Mouse (Mus musculus) C2C12 (cell line): ENCODE measurements around the gene Mtmr12.

Source experiments
- CTCF ChIP-seq: IDR thresholded peaks from one replicate; pipeline ENCODE4 v1.5.1; 2011; ENCODE audit not compliant: control insufficient read depth, insufficient read depth, insufficient read length
- MAX ChIP-seq: IDR thresholded peaks from one replicate; pipeline ENCODE4 v1.6.1; 2011; ENCODE audit warnings: mild to moderate bottlenecking, control low read depth
- MYOD1 ChIP-seq: IDR thresholded peaks from one replicate; pipeline ENCODE4 v1.6.1; 2011; ENCODE audit warnings: low read depth; ENCODE audit not compliant: control insufficient read depth, insufficient read length
- USF1 ChIP-seq: IDR thresholded peaks from one replicate; pipeline ENCODE4 v1.6.1; 2011; ENCODE audit warnings: low read depth, mild to moderate bottlenecking, control low read depth, moderate library complexity

GRCm38 (mm10) chr15:12212266-12212665 lies 7.4 kb downstream of the Mtmr12 start:
- no peak for TF ChIP-seq USF1
- no peak for TF ChIP-seq CTCF
- TF ChIP-seq MYOD1: no peak
- no peak for TF ChIP-seq MAX
